Mouse (Mus musculus): ENCODE measurements at regions not wholly inside any gene's neighbourhood (a gene's known extent, or its start where the extent isn't known, plus 50 kb on each side); places are given as distances from the start of the nearest gene placed in this dataset.

- Histone ChIP-seq H3K4me3 (ENCODE audit: control insufficient read depth in 1 of 2, insufficient read depth in 1 of 2, low read depth in 2 of 2, low read length in 2 of 2) (no peak overlapping the region), H3K79me2 (ENCODE audit: control insufficient read depth, insufficient read depth, low read length, poor library complexity) (no peaks in the 10 kb centered on the region), H3K9ac (ENCODE audit: control insufficient read depth, low read depth, low read length, poor library complexity, severe bottlenecking) (no peak overlapping the region), H3K27me3 (ENCODE audit: control insufficient read depth in 1 of 2, insufficient read depth in 2 of 2, low read length in 2 of 2) (no peaks in the 10 kb centered on the region; a peak in 1 of 4 replicates), H3K36me3 (ENCODE audit: control insufficient read depth in 1 of 2, insufficient read depth in 2 of 2, low read length in 2 of 2) (no peaks in the 10 kb centered on the region), H3K9me3 (replicated peaks; ENCODE audit: insufficient read depth, low read length) (no peaks in the 10 kb centered on the region), H3K27ac (ENCODE audit: control insufficient read depth, low read depth, low read length) (no peak overlapping the region), H3K4me1 (ENCODE audit: control insufficient read depth in 1 of 2, insufficient read depth in 2 of 2, low read length in 2 of 2) (no peaks in the 10 kb centered on the region)
- no peak for TF ChIP-seq ZC3H11A (IDR thresholded peaks at IDR 0.05; ENCODE audit: low read depth, low read length)
- TF ChIP-seq EP300 (IDR thresholded peaks at IDR 0.05; ENCODE audit: low read depth in 1 of 2, low read length in 2 of 2), result no peak
- TF ChIP-seq GATA1 (IDR thresholded peaks at IDR 0.05; ENCODE audit: low read depth, low read length), result no peak
- TF ChIP-seq CHD1 (IDR thresholded peaks at IDR 0.05; ENCODE audit: low read depth, low read length), result no peak
- TF ChIP-seq TBP (IDR thresholded peaks at IDR 0.05; ENCODE audit: low read depth, low read length), result no peak
- no peak for TF ChIP-seq ZMIZ1 (IDR thresholded peaks at IDR 0.05; ENCODE audit: low read depth, low read length)
- TF ChIP-seq MEF2A (IDR thresholded peaks at IDR 0.05; ENCODE audit: extremely low read depth, insufficient replicate concordance, low read depth, low read length, poor library complexity, severe bottlenecking), result no peak
- TF ChIP-seq BHLHE40 (IDR thresholded peaks at IDR 0.05; ENCODE audit: borderline replicate concordance, low read depth, low read length), result no peak
- TF ChIP-seq MYB (IDR thresholded peaks at IDR 0.05; ENCODE audit: low read depth, low read length), result no peak
- TF ChIP-seq ZNF384 (IDR thresholded peaks at IDR 0.05; ENCODE audit: low read depth, low read length), result no peak
- TF ChIP-seq CTCF (IDR thresholded peaks at IDR 0.05 in 2 of 3, conservative IDR thresholded peaks at IDR 0.05 in 1 of 3; ENCODE audit: control insufficient read depth in 1 of 3, insufficient read depth in 1 of 3, low read depth in 2 of 3, low read length in 3 of 3, poor library complexity in 1 of 3, severe bottlenecking in 1 of 3), result no peak
- TF ChIP-seq HCFC1 (IDR thresholded peaks at IDR 0.05; ENCODE audit: low read depth, low read length), result no peak
- no peak for TF ChIP-seq SMC3 (IDR thresholded peaks at IDR 0.05; ENCODE audit: low read depth, low read length)
- no peak for TF ChIP-seq SIN3A (IDR thresholded peaks at IDR 0.05; ENCODE audit: low read length)
- TF ChIP-seq TCF12 (IDR thresholded peaks at IDR 0.05; ENCODE audit: low read depth, low read length), result no peak
- no peak for DNase-seq (ENCODE audit: low read depth, low spot score)
Observed at GRCm38 (mm10) chr8:46385806-46386205, 85.0 kb upstream of the Acsl1 start.

- Histone ChIP-seq H3K9me3 (replicated peaks; ENCODE audit: insufficient read depth, low read length) (no peaks in the 10 kb centered on the region), H3K79me2 (ENCODE audit: control insufficient read depth, insufficient read depth, low read length, poor library complexity) (no peaks in the 10 kb centered on the region), H3K9ac (ENCODE audit: control insufficient read depth, low read depth, low read length, poor library complexity, severe bottlenecking) (no peak overlapping the region), H3K27ac (ENCODE audit: control insufficient read depth, low read depth, low read length) (no peak overlapping the region), H3K4me3 (ENCODE audit: control insufficient read depth in 1 of 2, insufficient read depth in 1 of 2, low read depth in 2 of 2, low read length in 2 of 2) (no peak overlapping the region), H3K4me1 (ENCODE audit: control insufficient read depth in 1 of 2, insufficient read depth in 2 of 2, low read length in 2 of 2) (no peaks in the 10 kb centered on the region), H3K36me3 (ENCODE audit: control insufficient read depth in 1 of 2, insufficient read depth in 2 of 2, low read length in 2 of 2) (no peaks in the 10 kb centered on the region), H3K27me3 (ENCODE audit: control insufficient read depth in 1 of 2, insufficient read depth in 2 of 2, low read length in 2 of 2) (no peaks in the 10 kb centered on the region; a peak in 1 of 4 replicates)
- TF ChIP-seq SIN3A (IDR thresholded peaks at IDR 0.05; ENCODE audit: low read length) (no peak), ZMIZ1 (IDR thresholded peaks at IDR 0.05; ENCODE audit: low read depth, low read length) (no peak), POLR2AphosphoS5 (IDR thresholded peaks at IDR 0.05; ENCODE audit: borderline replicate concordance, low read depth, low read length) (no peak), ZC3H11A (IDR thresholded peaks at IDR 0.05; ENCODE audit: low read depth, low read length) (no peak), HCFC1 (IDR thresholded peaks at IDR 0.05; ENCODE audit: low read depth, low read length) (no peak), TCF12 (IDR thresholded peaks at IDR 0.05; ENCODE audit: low read depth, low read length) (no peak), MXI1 (IDR thresholded peaks at IDR 0.05; ENCODE audit: low read depth, low read length) (no peak), GATA1 (IDR thresholded peaks at IDR 0.05; ENCODE audit: low read depth, low read length) (no peak), ZNF384 (IDR thresholded peaks at IDR 0.05; ENCODE audit: low read depth, low read length) (no peak), E2F4 (IDR thresholded peaks at IDR 0.05; ENCODE audit: borderline replicate concordance, low read depth, low read length) (no peak), MEF2A (IDR thresholded peaks at IDR 0.05; ENCODE audit: extremely low read depth, insufficient replicate concordance, low read depth, low read length, poor library complexity, severe bottlenecking) (no peak), POLR2AphosphoS2 (IDR thresholded peaks at IDR 0.05; ENCODE audit: low read length) (no peak)
- DNase-seq (ENCODE audit: low read depth, low spot score), result no peak
Observed at GRCm38 (mm10) chr8:46386553-46386952, 84.3 kb upstream of the Acsl1 start.

Data from MEL (cell line).